In genomic region chr3:60411746-60412145, GRCm38 (mm10) we compare ENCODE assay signal across 18 mouse cellular contexts.
"Had no signal": no experiment of that assay in that cellular context is flagged by ENCODE, and none has a peak within 500 bp of the region (broad histone marks: within the 10 kb centered on the region; RNA-seq: fewer than 3 reads in every experiment).

No protein-coding gene starts in this region.

- H3K9ac ChIP-seq: kidney, embryonic 15.5 days; liver, embryonic 13.5 days; lung, embryonic 14.5 days; midbrain, embryonic 13.5 days; neural tube, embryonic 13.5 days had no signal

- H3K27me3 ChIP-seq: kidney, embryonic 15.5 days; liver, embryonic 13.5 days; megakaryocyte, embryonic 14.5 days; midbrain, embryonic 13.5 days; neural tube, embryonic 13.5 days had no signal

- H3K36me3 ChIP-seq: kidney, embryonic 15.5 days; liver, embryonic 13.5 days; midbrain, embryonic 10.5 days; midbrain, embryonic 13.5 days; neural tube, embryonic 13.5 days had no signal

- H3K4me1 ChIP-seq: midbrain, embryonic 10.5 days; midbrain, embryonic 13.5 days; neural tube, embryonic 13.5 days had no signal

- H3K9me3 ChIP-seq: kidney, embryonic 15.5 days; liver, embryonic 13.5 days; megakaryocyte, embryonic 14.5 days; midbrain, embryonic 10.5 days; midbrain, embryonic 13.5 days; neural tube, embryonic 13.5 days had no signal

- H3K4me2 ChIP-seq: kidney, embryonic 15.5 days; liver, embryonic 13.5 days; lung, embryonic 14.5 days; midbrain, embryonic 13.5 days; neural tube, embryonic 13.5 days had no signal

- ATAC-seq: intestine, postnatal 0 days; midbrain, embryonic 13.5 days; midbrain, embryonic 16.5 days had no signal

- H3K27ac ChIP-seq: kidney, embryonic 15.5 days; left cerebral cortex, adult 2 months; liver, embryonic 13.5 days; midbrain, embryonic 10.5 days; midbrain, embryonic 13.5 days; neural tube, embryonic 13.5 days had no signal

- DNase-seq: kidney, adult 8-10 months; kidney, postnatal 10 days; kidney, postnatal 36 days; layer of hippocampus, postnatal 36 days; liver, embryonic 13.5 days; lung, embryonic 14.5 days; lung, postnatal 10 days; thymus, adult 18-20 months; thymus, postnatal 4 days had no signal

- H3K4me3 ChIP-seq: kidney, embryonic 15.5 days; left cerebral cortex, adult 2 months; liver, embryonic 13.5 days; megakaryocyte, embryonic 14.5 days; midbrain, embryonic 10.5 days; midbrain, embryonic 13.5 days; myocyte; neural tube, embryonic 13.5 days had no signal
